Mouse (Mus musculus): Measurements from ENCODE around the gene Zfp74. TPM values are rescaled to one million over a fixed set of nuclear protein-coding genes. Genes with fewer than 3 reads are reported as not detected.

Zfp74 gene
- polyA plus RNA-seq, 1 experiment from 2014 or later, result 10.1 TPM

DNA sequence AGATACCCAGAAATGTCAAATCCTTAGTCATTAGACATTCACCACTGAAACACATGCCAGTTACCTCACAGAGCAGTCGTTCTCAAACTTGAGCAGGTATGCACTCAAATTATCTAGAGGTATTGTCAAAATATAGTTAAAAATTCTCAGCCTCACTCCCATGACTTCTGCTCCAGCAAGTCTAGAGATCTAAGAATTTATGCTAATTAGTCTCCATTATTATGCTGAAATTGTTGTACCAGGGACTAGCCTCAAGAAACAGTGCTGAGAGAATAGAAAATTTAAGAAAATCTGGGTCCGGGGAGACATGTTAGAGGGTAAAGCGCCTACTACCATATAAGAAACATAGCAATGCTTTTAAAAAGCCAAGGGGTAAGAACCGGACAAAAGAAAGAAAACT lies 49.8 kb downstream of the Zfp74 start:
- Histone ChIP-seq H3K27me3 (ENCODE audit: insufficient read depth, poor library complexity, severe bottlenecking) (no peaks in the 10 kb centered on the region), H3K27ac (no peak overlapping the region)
- no peak for DNase-seq (ENCODE audit: low spot score)

DNA sequence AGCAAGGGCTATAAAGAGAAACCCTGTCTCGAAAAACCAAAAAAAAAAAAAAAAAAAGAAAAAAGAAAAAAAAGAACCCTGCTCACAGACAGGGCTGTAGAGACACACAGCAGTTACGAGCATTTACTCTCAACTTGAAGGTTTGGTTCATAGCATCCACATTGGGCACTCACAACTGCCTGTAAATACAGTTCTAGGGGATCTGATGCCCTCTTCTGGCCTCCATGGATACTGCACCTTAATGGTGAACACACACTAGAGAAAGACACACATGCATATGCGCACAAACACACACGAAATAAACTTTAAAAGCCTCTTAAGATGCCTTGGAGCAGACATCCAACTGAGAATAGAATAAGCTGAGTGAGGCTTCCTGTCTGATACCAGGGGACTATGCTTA lies 55.5 kb downstream of the Zfp74 start:
- no peak overlapping the region for H3K27ac ChIP-seq
- WGBS, result 89% methylated on average over 4 of the region's 4 CpGs
- no peak overlapping the region for H3K4me3 ChIP-seq
- peaks cover 96% of the 10 kb centered on the region for H3K36me3 ChIP-seq
- DNase-seq (ENCODE audit: low spot score), result no peak
- no peaks in the 10 kb centered on the region for H3K4me1 ChIP-seq (replicated peaks)
- H3K9me3 ChIP-seq, result peaks cover 42% of the 10 kb centered on the region
- H3K27me3 ChIP-seq (ENCODE audit: insufficient read depth, poor library complexity, severe bottlenecking), result no peaks in the 10 kb centered on the region

More for the DNA sequence above, 49.8 kb downstream of the Zfp74 start:
- Histone ChIP-seq H3K9me3 (peaks cover 2% of the 10 kb centered on the region; the same call in 1 of the 2 replicates), H3K36me3 (peaks cover 45% of the 10 kb centered on the region), H3K4me1 (replicated peaks) (peaks cover 7% of the 10 kb centered on the region), H3K4me3 (no peak overlapping the region)
- 94% methylated on average over 4 of the region's 4 CpGs for WGBS

DNA sequence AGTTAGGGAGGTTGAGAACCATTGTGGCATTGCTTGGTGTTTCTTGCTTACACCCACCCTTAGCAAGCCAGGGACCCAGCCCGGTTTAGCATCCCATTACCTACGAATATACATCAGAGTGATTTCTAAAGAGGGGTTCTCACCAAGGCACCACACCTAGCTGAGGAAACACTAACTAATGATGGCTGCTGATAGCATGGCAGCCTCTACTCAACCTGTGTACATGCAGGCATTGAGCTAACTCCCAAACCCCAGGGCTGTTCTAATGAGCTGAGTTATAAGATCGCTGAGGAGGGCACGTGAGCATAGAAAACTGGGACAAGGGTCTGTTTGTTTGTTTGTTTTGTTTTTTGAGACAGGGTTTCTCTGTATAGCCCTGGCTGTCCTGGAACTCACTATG lies 61.1 kb downstream of the Zfp74 start:
- Histone ChIP-seq H3K4me1 (replicated peaks) (no peaks in the 10 kb centered on the region), H3K4me3 (no peak overlapping the region), H3K36me3 (peaks cover 76% of the 10 kb centered on the region), H3K9me3 (peaks cover 61% of the 10 kb centered on the region), H3K27me3 (ENCODE audit: insufficient read depth, poor library complexity, severe bottlenecking) (no peaks in the 10 kb centered on the region), H3K27ac (no peak overlapping the region)
- 96% methylated on average over 4 of the region's 4 CpGs for WGBS
- DNase-seq (ENCODE audit: low spot score), result no peak

DNA sequence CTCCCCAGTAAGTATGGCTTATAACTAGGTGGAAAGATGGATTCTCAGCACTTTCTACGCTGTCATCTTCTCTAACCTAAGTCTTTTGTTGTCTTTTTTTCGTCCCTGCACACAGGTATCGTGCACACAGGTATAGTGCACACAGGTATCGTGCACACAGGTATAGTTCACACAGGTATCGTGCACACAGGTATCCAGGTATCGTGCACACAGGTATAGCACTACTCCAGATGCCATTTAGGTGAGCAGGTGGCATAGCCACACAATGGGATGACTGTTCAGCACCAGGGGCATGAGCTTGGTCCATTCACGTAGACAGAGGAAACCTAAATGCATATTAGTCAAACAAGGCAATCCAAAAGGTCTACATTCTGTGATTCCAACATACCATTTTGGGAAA lies 63.4 kb downstream of the Zfp74 start:
- Histone ChIP-seq H3K9me3 (peaks cover 74% of the 10 kb centered on the region), H3K36me3 (peaks cover 55% of the 10 kb centered on the region), H3K27ac (no peak overlapping the region), H3K4me1 (replicated peaks) (no peaks in the 10 kb centered on the region), H3K4me3 (no peak overlapping the region), H3K27me3 (ENCODE audit: insufficient read depth, poor library complexity, severe bottlenecking) (no peaks in the 10 kb centered on the region)
- DNase-seq (ENCODE audit: low spot score), result no peak
- WGBS, result 95% methylated on average over 7 of the region's 7 CpGs

DNA sequence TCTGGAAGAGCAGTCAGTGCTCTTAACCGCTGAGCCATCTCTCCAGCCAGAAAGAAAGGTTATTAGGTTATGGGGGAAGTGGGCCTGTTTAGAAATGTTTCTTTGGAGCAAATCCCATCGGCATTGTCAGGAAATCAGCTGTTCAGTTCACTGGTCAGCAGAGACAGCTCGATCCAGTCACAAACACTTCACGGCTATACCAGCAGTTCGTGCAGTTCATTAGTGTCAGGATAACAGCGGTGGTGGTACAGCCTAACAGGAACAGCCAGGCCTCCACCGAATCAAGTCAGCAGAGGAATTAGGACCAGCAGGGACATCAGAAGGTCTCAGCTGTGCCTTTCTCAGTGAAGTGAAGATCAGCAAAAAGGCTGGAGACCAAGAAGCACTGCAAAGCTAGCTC lies 73.0 kb downstream of the Zfp74 start:
- Histone ChIP-seq H3K27ac (no peak overlapping the region), H3K4me3 (no peak overlapping the region), H3K36me3 (peaks cover 33% of the 10 kb centered on the region), H3K4me1 (replicated peaks) (no peaks in the 10 kb centered on the region), H3K9me3 (peaks cover 46% of the 10 kb centered on the region), H3K27me3 (ENCODE audit: insufficient read depth, poor library complexity, severe bottlenecking) (no peaks in the 10 kb centered on the region)
- 91% methylated on average over 7 of the region's 7 CpGs for WGBS
- DNase-seq (ENCODE audit: low spot score), result no peak

Other genes starting within 250 kb of the Zfp74 start
- 0.08 TPM in 1 of 2 replicates, not detected in the other for gene Catsperg2, start 227.1 kb downstream of the Zfp74 start, polyA plus RNA-seq (2016; fragmentation: Nextera tagmentation; extraction: Ambion mirVana)
- gene Zfp84, start 185.5 kb downstream of the Zfp74 start, polyA plus RNA-seq (2016; fragmentation: Nextera tagmentation; extraction: Ambion mirVana), result 10.8 and 10.9 TPM in 2 replicates
- 5.8 and 6.4 TPM in 2 replicates for gene Zfp30, start 170.1 kb downstream of the Zfp74 start, polyA plus RNA-seq (2016; fragmentation: Nextera tagmentation; extraction: Ambion mirVana)
- gene Zfp790, start 138.0 kb downstream of the Zfp74 start, polyA plus RNA-seq (2016; fragmentation: Nextera tagmentation; extraction: Ambion mirVana), result 14.3 and 17.3 TPM in 2 replicates
- gene Zfp940, start 100.4 kb downstream of the Zfp74 start, polyA plus RNA-seq (2016; fragmentation: Nextera tagmentation; extraction: Ambion mirVana), result 8.7 and 10.3 TPM in 2 replicates
- gene Zfp420, start 94.1 kb downstream of the Zfp74 start, polyA plus RNA-seq (2016; fragmentation: Nextera tagmentation; extraction: Ambion mirVana), result 8.0 and 8.8 TPM in 2 replicates
- gene Zfp27, start 47.5 kb downstream of the Zfp74 start, polyA plus RNA-seq (2016; fragmentation: Nextera tagmentation; extraction: Ambion mirVana), result 8.5 and 12.2 TPM in 2 replicates
- gene Zfp383, start 45.9 kb downstream of the Zfp74 start, polyA plus RNA-seq (2016; fragmentation: Nextera tagmentation; extraction: Ambion mirVana), result 4.8 and 4.9 TPM in 2 replicates
- gene Zfp568, start 29.9 kb upstream of the Zfp74 start, polyA plus RNA-seq (2016; fragmentation: Nextera tagmentation; extraction: Ambion mirVana), result 18.0 and 27.0 TPM in 2 replicates
- 3.9 and 5.0 TPM in 2 replicates for gene Zfp14, start 97.3 kb upstream of the Zfp74 start, polyA plus RNA-seq (2016; fragmentation: Nextera tagmentation; extraction: Ambion mirVana)
- gene Zfp82, start 118.8 kb upstream of the Zfp74 start, polyA plus RNA-seq (2016; fragmentation: Nextera tagmentation; extraction: Ambion mirVana), result 6.9 and 8.2 TPM in 2 replicates
- 1.6 and 1.9 TPM in 2 replicates for gene Gm26920, start 136.3 kb upstream of the Zfp74 start, polyA plus RNA-seq (2016; fragmentation: Nextera tagmentation; extraction: Ambion mirVana)
- gene Zfp566, start 136.4 kb upstream of the Zfp74 start, polyA plus RNA-seq (2016; fragmentation: Nextera tagmentation; extraction: Ambion mirVana), result 14.5 and 14.9 TPM in 2 replicates
- gene Zfp260, start 140.7 kb upstream of the Zfp74 start, polyA plus RNA-seq (2016; fragmentation: Nextera tagmentation; extraction: Ambion mirVana), result 93.1 and 122 TPM in 2 replicates
- 9.8 and 11.2 TPM in 2 replicates for gene Zfp382, start 167.9 kb upstream of the Zfp74 start, polyA plus RNA-seq (2016; fragmentation: Nextera tagmentation; extraction: Ambion mirVana)
- gene Zfp146, start 215.7 kb upstream of the Zfp74 start, polyA plus RNA-seq (2016; fragmentation: Nextera tagmentation; extraction: Ambion mirVana), result 10.5 and 17.2 TPM in 2 replicates
- gene Cox7a1, start 230.1 kb upstream of the Zfp74 start, polyA plus RNA-seq (2016; fragmentation: Nextera tagmentation; extraction: Ambion mirVana), result 3.8 and 8.2 TPM in 2 replicates
- 65.1 and 72.5 TPM in 2 replicates for gene Capns1, start 244.7 kb upstream of the Zfp74 start, polyA plus RNA-seq (2016; fragmentation: Nextera tagmentation; extraction: Ambion mirVana)